Mouse (Mus musculus) bone marrow macrophage, adult 2 months (primary cell): ENCODE measurements around the gene Cox8b.

Experiments used
- CTCF ChIP-seq: IDR thresholded peaks from 2 replicates; pipeline ENCODE4 v1.5.1; 2012; ENCODE audit warnings: low read depth, mild to moderate bottlenecking, low read length, moderate library complexity
- POLR2A ChIP-seq: IDR thresholded peaks from 2 replicates; pipeline ENCODE4 v1.6.1; 2012; ENCODE audit warnings: mild to moderate bottlenecking, low read depth, low read length, borderline replicate concordance

DNA sequence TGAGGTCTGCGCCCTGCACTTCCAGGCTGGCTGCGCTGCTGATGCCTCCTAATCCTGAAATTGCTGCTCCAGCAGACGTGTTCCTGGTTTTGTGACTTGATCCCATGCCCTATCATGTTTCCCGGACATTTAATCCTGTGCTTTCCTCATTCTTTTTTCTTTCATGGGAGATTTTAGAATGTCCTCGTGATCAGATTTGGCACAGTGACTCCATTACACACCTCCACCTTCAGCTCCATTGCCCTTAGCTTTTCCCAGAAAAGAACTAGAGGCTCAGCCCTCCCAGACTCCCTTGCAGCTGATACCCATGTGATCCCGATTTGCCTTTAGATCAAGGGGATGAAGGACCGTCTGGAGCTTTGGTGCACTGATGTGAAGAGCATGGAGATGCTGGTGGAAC is 2.4 kb downstream of the Cox8b start:
- TF ChIP-seq CTCF = no peak
- TF ChIP-seq POLR2A = no peak
